Mouse (Mus musculus) T-helper 17 cell (primary cell): Measurements from ENCODE around the gene Cd93.

Experiments
- in situ Hi-C, 2 experiments: fragments of 300-600 bp; cut with MboI, MseI; formaldehyde crosslinking; loops; 1 replicate in 1 of 2; 2 replicates in 1 of 2; pipeline ENCODE4 v1.15.1; 2025; ENCODE audit warnings: high pct_unique_total_duplicates in 2 of 2

Cd93 gene

GRCm38 (mm10) chr2:148406160-148406970, 37.0 kb downstream of the Cd93 start:
- in situ Hi-C loops: loop anchor here in 1 of 2 experiments (5.0 kb wide), 1 partner anchor 171 kb away; no protein-coding TSS in a partner anchor

DNA sequence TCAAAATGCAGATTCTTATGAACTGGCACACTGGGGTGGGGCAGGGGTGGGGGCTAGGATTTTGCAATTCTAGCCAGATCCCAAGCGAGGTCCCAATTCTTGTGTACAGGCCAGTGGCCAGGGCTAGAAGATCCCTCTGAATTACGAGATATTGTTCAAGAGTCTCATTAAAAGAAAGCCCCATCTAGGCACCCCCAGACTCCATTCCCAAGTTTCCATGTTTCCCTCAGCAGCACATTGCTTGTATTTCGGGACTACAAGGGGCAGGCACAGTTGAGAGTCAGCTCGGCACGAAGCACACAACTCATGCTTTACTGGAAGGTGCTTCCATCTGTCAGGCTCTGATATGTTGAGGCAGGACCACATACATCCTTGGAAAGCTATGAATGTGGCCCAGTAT, 38.5 kb downstream of the Cd93 start:
- in situ Hi-C loops: loop anchor here in 1 of 2 experiments (5.0 kb wide), 1 partner anchor 172 kb away; no protein-coding TSS in a partner anchor

DNA sequence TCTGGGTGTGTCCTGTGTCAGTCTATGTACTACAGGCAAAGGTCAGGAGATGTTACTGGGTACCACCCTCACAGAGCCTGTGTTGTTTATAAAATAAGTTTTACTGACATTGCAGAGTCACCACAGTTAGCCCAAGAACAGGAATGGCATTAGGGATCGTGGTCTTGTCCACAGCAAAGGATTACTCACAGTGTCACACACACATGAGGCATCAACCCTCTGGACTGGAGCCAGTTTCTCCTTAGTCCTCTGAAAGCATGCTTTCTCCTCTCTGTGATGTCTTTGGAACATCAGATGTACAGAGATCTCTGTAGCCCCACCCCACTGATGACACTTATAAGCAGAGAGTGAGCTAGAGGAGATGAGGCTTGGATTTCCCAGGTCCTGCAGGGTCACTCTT, 41.1 kb downstream of the Cd93 start:
- in situ Hi-C loops: no loop called here

DNA sequence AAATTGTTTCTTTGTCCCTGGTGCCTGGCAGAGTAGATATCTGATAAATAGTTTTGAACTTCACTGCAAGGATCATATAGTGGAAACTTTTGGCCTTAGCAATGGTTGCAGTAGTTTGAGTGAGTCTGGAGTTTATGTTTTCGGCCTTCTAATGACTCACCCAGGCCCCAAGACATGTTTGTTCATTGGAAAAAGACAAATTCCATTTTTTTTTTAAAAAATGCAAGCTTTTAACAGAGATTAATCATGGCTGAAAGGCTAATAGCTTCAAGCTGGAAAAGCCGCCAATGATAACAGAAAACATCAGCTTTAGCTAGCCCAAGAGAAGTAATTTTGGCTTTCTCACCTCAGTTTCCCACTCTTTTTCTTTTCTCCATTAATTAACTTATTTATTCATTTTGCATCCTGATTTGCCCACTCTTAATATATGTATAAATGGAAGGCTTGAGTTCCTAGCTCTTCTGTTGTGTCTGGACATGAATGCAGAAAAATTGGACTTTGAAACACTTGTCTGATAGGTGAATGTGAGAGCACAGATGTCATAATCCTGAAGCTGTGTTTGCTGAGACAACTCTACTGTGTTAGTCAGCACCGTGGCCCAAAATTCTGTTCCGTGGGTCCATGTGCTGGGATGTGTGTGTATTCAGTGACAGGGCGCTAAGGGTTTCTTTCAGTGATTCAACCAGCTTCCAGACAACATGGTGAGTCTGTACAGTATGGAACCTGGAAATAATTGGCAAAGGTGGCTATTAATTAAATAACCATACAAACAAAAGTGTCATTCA, 44.3 kb downstream of the Cd93 start:
- in situ Hi-C loops: no loop called here

DNA sequence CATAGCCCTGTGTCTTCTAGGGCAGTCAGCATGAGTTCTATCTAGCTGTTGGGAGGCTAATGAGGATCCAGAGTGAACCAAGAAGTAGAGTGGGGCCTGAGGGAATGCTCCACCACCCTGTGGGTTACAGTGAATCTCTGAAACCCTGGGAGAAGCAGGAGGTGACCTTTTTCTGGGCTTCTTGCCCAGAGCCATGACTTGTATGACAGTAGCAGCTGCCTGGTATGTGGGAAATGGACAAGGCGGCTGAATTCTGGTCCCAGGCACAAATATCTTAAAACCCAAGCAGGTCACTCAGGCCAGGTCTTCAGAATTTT, 45.6 kb downstream of the Cd93 start:
- in situ Hi-C loops: no loop called here

DNA sequence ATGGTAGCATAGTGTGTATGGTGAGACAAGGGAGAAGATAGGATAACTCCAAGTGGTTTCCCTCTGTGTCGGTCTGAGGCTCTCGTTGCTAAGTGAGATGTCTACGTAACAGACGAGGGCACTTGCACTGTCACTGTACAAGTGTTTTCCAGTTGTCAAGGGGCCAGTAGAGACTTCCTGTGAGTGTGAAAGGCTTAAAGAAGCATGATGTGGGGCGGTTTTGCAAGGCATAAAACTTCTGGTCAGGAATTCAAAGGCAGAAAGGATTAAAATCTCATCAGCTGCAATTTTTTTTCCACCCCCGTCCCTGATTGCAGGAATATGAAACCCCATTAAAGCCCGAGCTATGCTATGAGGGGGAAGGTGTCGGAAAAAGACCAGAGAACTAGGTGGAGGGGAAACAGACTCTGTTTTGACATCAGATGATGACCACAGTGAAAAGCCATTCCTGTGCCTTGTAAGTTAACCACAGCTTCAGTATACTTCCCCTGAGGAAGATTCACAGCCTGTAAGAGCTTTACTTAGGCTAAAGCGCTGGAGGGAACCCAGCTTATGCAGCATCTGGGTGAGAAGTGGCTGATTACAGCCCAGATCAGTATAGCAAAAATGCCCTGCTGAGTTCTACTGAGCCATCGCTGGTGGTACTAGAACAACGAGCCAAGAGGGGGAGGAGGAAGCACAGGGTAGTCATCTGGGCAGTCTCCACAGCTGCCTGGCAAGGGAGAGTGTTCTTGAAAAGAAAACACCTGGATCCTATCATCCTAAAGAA, 46.2 kb downstream of the Cd93 start:
- in situ Hi-C loops: no loop called here

DNA sequence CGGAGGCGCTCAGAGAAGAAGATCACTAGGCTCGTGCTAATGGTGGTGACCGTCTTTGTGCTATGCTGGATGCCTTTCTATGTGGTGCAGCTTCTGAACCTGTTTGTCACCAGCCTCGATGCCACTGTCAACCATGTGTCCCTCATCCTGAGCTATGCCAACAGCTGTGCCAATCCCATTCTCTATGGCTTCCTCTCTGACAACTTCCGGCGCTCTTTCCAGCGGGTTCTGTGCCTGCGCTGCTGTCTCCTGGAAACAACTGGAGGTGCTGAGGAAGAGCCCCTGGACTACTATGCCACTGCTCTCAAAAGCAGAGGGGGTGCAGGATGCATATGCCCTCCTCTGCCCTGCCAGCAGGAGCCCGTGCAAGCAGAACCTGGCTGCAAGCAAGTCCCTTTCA, 47.2 kb downstream of the Cd93 start:
- in situ Hi-C loops: no loop called here

GRCm38 (mm10) chr2:148395131-148396051, 48.0 kb downstream of the Cd93 start, which contains the start of gene Sstr4:
Sstr4 (plus strand) TSS chr2:148395344.
- in situ Hi-C loops: no loop called here

GRCm38 (mm10) chr2:148393846-148394245, 49.5 kb downstream of the Cd93 start:
- in situ Hi-C loops: no loop called here

GRCm38 (mm10) chr2:148393149-148393548, 50.2 kb downstream of the Cd93 start:
- in situ Hi-C loops: no loop called here

GRCm38 (mm10) chr2:148387652-148388581, 55.4 kb downstream of the Cd93 start:
- in situ Hi-C loops: no loop called here

DNA sequence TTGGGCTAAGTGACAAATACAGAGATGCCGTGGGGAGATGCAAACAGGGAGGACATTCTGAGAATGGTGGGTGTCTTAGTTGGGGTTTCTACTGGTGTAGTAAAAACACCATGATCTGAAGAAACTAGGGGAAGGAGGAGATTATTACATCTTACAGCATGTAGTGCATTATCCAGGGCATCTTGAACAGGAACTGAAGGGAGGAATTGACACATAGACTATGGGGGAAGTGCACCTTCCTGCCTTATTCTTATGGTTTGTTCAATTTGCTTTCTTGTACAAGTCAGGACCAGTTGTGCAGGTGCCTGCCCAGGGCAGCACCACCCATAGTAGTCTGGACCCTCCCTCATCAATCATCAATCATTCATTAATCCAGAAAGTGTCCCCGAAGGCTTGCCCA, 56.4 kb downstream of the Cd93 start:
- in situ Hi-C loops: no loop called here
